Mouse (Mus musculus) gastrocnemius, postnatal 4 days (tissue): Measurements from ENCODE around the gene Iqsec3. TPM values are rescaled to one million over a fixed set of nuclear protein-coding genes. Genes with fewer than 3 reads are reported as not detected.

Experiments used
- DNase-seq, 2 experiments: peaks; one replicate each; pipeline ENCODE4 v3.0.0; 2021 to 2022; ENCODE audit warnings: low spot score in 2 of 2, mixed read lengths in 2 of 2
- total RNA-seq, 2 experiments: library from RNA; stranded (reverse); gene quantifications; 2 replicates each; pipeline ENCODE4 v1.2.3; 2021

Iqsec3 gene
- total RNA-seq, 2 experiments from 2014 or later, result 11.2 to 12.4 TPM

DNA sequence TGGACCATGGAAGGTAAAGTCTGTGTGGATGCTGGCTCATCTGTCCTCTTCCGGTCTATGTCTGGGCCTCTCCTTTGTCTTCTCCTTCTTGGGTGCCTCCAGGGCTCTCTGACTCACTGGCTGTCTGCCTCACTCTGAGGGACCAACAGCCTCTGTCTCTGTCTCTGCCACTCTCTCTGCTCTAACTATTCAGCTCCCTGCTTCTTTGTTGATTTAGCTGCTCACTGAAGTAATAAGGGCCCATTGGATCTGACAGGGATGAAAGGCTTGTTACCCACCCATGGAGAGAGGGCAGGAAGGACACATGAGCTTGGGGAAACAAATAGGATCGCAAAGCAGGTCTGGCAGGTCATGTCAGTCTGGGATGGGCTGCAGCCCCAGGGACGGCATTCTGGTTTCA, 106.4 kb downstream of the Iqsec3 start:
- DNase-seq, result no peak

DNA sequence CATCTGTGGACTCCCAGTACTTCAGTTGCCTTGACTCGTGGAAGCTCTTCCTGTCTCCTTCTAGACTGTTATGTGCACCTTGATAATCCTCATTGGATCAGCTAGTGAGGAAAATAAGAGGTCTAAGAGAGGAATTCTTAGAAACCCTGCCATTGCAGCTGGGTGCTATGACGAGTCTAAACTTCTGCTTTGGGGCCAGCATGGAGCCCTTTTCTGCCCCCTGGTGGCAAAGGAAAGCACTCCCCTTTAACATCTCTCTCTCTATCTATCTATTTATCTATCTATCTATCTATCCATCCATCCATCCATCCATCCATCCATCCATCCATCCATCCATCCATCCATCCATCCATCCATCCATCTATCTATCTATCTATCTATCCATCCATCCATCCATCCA, 106.9 kb downstream of the Iqsec3 start:
- peak in 1 of 2 experiments; percentile 41 for DNase-seq

DNA sequence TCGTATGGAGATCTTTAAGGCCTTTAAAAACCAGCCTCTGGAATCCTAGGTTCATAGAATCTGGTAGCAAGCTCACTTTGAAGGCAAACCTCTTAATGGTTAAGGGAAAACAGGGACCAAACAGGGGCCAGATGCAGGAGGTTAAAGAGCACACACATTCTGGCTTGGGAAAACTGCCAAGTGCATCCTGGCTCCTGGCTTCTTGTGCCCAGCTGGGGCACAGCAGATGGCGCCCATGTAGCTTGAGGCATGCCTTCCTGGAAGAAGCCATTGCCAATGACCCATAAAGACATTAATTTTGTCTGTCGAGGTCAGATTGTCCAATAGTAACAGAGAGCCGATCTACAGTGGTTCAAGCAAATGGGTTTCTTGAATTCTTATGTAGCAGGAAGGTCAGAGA, 109.5 kb downstream of the Iqsec3 start:
- DNase-seq, result no peak

DNA sequence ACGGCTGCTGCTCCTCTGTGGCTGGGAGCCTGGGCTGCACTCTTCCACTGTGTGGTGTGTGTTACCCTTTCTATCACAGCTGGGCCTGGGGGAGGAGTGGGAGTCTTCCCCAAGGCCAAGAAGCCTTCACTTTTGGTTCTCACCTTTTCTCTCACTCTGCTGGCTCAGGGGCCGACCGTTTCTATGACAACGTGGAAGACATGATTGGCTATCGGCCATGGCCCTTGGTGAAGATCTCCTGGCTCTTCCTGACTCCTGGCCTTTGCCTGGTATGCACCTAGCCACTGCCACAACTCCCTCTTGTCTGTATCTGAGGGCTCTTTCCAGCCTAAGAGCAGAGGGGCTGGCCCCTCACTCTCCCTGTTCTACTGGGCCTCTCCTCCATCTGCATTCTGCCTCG, 110.4 kb downstream of the Iqsec3 start:
- DNase-seq, result no peak

DNA sequence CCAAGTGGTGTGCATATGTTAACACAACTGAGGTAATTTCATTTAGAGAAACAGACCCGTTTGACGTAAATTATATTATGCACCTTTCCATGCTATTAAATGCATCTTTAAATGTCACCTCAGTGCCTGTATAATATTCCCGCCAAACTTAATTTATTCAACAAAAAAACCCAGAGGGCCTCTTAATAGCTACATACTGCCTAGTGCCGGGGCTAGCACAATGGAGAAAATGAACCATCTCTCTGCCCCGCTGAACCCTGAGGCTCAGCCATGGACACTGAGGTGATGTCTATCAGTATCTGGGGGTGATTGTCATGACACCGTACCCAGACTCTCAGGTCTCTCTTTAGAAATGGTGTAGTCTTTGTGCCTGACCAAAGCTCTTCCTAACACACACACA, 116.2 kb downstream of the Iqsec3 start:
- DNase-seq, result no peak

DNA sequence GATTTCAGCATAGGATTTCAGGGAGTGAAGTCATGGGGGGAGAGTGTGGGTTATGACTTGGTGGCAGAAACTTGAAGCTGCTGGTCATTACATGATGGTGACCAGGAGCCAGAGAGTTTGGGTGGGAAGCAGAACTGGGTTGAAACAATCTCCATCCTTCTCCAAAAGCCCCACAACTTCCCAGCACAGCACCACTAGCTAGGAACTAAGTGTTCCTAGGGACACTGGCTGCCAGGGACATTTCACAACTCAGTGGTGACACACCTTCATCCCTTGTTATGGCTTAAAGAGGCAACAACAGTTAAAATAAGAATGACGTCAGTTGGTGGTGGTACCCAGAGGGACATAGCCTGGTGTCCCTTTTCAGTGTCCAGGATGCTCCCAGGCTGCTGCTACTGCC, 117.4 kb downstream of the Iqsec3 start:
- DNase-seq, result no peak

DNA sequence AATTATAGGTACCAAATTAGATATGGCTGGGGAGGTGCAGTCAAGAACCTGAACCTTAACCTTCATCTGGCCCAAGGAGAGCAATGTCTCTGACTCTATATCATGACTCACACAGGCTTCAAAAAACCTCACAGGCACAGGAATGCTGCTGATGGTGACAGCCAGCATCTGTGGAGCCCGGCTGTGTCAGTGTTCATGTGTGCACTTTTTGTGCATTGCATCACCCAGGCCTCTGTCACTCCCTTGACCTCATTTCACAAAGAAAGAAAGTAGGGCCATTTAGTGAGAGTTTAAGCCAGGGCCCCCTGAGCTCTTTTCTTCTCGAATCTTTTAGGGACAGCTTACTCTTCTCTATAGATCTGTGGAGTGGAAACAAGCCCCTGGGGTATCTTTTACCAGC, 121.2 kb downstream of the Iqsec3 start:
- no peak for DNase-seq

DNA sequence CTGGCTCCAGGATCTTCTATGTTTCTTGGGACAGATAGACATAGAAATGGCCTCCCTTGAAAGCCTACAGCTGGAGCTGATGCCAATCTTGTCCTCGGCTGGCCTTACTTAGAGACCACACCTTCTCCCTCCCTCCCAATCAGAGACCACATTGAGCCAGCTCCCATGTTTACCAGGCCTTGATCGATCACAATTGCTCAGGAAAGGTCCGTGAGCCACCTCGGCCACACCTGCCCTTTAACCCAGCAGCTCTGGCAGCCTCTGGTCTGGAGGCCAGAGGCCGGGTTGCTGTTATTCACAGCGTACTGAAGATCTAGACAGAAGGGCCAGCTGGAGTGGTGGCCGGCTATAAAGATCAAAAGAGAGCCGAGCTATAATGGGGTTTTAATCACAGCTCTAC, 127.0 kb downstream of the Iqsec3 start:
- DNase-seq, result no peak

DNA sequence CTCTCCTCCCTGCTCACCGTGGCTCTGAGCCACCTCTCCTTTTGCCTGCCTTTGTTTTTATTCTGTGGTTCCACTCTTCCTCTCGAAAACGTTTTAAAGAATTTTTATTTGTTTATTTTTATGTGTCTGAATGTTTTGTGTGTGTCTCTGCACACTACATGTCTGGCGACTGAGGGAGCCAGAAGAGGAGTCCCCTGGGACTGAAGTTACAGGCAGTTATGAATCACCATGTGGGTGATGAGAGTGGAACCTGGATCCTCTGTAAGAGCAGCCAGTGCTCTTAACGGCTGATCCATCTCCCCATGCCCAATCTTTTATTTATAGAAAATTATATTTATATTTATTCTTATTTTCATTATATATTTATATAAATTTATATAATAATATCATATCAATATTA, 129.1 kb downstream of the Iqsec3 start:
- DNase-seq, result no peak

DNA sequence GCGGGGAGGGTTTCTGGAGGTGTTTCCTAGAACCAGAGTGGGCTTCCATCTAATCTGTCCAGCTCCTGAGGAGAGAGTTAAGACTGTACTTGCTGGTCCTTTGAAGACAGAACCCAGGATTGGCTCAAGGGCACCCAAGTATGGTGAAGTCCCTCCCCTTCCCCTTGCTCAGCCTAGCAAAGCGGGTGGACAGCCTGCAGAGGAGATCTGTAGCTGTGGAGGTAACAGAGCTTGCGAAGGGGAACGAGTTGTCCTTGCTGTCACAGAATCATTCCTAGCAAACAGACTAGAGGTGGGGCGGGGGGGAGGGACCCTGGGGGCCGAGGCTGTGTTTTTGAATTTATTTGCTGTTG, 129.7 kb downstream of the Iqsec3 start:
- DNase-seq, result no peak

DNA sequence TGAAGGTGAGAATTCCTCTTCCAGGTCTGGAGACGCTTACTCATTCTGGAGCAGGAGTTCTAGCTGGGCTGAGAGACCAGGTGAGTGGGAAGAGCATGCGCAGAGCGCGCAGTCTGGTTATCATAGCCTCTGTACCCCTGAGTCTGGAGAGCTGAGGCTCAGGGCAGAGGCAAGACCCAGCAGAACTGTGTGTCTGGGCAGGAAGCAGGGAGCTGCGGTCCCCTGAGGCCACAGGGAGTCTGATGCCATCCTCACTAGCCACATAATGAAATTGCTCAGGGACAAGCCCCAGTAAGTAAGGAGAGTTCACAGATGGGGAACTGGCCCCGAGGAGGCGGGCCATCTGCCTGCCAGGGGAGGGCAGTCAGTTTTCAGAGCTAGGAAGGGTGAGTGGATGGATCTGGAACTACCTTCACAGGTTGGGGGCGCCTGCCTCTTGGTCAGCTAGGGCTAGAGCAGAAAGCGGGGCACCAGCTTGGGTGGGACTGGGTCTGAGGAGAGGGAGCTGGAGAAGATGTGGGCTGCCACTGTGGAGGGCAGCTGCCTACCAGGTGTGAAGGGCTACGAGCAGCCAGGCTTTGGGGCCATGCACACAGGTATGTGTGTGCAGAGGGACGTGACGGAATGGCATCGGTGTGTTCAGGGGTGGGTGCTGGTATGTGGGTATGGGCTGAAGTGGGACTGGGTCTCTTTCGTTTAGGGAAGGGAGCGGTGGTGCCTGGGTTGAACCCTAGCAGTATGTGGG, 130.3 kb downstream of the Iqsec3 start, which contains the start of gene Slc6a12:
Slc6a12 (plus strand) TSS at position 51 of the 745 bp plus-strand sequence.
- no peak for DNase-seq

DNA sequence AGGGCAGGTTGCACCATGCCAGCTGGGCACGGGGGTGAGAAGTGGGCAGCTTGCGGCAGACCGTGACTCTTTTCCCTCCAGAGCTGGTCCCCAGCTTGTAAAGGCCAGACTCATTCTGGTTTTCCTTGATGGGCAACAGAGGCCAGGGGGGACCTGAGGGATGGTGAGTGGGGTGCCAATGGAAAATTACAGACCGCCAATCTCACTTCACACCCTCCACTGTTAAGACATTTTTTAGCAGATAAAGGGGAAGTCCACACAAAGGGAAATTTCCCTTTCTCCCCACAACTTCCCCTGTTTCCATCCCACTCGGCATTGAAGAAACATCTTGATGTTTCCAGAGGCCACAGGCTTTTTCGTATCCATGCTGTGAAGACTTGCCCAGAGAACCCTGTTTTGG, 131.8 kb downstream of the Iqsec3 start:
- no peak for DNase-seq

DNA sequence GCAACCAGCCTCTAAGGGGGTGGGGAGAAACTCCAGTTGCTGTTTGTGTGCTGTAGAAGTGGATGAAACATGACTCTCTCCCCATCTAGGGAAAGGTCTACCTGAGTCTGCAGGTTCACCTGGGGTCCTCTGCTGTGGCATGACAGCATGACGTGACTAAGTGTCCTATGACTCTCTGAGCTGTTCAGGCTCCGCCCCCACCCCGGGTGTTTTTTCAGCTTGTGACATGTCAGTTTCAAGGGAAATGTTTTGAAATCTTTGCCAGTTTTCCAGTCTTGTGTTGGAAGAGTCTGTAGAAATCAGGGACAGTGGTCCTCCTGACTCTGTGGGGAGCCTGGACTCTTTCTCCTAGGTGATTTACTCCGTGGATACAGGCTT, 135.0 kb downstream of the Iqsec3 start:
- no peak for DNase-seq

DNA sequence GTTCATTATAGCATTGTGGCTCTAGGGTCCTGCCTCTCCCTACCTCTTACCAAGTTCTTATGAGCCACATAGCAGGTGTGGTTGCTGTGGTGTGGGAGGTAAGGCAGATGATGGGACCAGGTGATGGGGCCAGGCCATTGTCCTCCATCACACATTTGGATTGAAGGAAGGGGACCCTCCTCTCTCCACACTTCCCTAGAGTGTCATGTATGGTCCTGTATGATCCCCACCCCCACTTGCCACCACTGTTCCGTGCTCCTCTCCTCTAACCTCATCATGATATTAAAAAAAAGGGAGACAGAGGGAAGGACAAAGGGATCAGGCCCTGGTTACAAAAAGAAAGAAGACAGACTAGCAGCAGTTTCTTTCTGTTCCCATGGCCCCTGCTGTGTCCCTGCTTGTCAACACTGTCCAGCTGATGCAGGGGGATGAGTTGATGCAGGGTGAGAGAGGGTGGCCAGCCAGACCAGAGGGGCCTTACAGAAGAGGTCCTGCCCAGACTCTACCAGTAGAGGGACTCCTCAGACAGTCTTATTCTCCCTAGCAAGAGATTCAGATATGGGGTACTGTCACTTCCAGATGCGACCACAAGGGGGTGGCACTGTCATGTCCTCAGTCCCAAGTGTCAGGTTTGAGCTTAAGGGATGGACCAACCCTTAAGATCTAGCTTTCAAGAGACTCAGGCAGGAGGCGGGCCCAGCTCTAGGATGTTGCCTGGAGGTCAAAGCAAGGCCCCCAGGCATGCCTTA, 135.5 kb downstream of the Iqsec3 start:
- DNase-seq, result peak; percentile 48 to 76

DNA sequence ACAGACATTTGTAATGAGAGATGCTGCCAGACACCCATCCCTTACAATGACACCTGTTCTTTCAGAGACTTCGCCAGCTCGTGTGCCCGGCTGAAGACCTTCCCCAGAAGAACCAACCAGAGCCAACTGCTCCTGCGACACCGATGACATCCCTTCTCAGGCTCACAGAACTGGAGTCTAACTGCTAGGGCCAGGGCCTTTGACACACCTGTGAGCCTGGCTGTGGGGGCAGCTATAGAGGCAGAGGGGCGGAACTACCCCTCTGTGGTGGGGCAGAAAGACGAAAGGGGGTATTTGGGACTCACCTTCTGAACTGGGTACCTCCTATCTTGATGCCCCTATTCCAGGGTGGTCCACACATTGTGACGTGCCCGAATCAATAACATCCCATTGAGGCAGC, 136.2 kb downstream of the Iqsec3 start:
- no peak for DNase-seq

DNA sequence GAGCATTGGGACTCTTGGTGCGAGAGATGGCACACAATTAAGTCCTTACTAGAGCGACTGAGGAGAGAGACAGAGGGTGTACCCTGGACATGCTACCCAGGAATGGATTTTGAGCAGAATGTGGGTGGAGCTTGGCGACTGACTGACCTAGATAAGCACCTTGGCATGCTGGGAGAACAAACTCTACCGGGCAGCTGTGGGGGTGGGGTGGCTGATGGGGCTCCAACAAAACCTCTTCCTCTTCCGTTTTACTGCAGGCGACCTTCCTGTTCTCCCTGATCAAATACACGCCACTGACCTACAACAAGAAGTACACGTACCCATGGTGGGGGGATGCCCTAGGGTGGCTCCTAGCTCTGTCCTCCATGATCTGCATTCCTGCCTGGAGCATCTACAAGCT, 136.9 kb downstream of the Iqsec3 start:
- no peak for DNase-seq

DNA sequence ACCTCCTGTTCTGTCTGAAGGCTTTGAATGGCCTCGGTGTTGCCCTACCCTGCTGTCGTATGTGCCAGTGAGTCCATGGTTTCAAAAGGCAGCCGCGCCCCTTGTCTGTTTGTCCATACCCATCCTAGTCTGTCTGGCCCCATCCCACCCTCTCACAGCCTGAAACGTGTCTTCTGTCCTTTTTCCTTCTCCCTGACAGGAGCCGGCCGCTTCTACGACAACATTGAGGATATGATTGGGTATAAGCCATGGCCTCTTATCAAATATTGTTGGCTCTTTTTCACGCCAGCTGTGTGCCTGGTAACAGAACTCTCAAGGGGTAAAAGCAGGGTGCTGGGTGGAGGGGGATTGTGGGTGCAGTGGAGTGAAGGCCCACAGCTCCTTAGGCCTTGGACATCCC, 137.6 kb downstream of the Iqsec3 start:
- no peak for DNase-seq

DNA sequence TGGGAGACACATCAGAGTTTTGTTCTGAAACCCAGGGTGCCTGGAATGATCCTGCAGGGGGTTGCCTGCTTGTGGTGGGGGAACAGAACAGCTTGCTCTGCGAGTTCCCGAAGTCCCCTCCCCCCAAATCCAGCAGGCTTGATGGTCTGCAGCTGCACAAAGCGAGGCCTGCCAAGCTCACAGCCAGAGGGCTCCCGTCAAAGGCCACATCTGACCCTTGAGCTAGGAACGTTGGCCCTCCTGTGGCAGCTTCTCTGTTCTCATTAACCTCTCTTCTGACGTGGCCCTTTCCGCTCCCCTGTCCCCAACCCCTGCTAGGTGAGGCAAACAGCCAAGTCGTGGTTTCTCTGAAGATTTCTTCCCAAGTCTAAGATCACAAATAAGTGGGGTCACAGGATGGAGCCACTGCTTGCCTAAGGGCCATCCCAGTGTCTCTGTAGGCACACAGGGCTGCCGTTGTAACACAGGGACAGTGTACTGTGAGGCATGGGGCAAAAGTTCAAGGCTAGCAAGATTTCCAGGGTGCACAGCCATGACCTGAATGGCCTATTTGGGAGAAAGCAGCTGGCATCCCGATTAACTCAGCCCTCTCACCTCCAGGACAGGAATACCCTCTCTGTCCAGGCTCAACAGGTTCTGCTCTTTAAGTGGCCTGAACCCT, 143.5 kb downstream of the Iqsec3 start:
- DNase-seq, result peak in 1 of 2 experiments; percentile 38

DNA sequence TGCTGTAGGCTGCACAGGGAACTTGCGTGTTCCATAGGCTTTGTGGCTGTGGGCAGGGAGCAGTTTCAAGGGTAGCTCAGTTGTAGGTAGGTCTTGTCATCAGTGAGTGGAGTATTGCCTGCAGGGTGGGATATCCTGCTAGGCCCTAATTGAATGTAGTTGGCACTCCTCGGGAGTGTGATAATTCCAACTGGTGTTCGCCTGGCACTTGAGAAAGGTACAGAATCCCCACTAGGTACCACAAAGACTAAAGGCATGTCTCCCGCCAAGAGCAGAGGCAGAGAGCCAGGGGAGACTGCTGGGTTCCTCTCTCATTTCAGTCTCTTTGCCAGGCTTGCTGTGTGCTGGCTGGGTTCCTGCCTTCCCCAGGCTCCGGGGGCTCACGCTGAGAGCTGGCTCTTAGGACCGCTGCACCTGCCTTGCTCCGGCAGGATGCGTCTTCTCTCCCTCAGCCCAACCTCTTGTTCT, 145.0 kb downstream of the Iqsec3 start:
- DNase-seq, result peak in 1 of 2 experiments; percentile 61

DNA sequence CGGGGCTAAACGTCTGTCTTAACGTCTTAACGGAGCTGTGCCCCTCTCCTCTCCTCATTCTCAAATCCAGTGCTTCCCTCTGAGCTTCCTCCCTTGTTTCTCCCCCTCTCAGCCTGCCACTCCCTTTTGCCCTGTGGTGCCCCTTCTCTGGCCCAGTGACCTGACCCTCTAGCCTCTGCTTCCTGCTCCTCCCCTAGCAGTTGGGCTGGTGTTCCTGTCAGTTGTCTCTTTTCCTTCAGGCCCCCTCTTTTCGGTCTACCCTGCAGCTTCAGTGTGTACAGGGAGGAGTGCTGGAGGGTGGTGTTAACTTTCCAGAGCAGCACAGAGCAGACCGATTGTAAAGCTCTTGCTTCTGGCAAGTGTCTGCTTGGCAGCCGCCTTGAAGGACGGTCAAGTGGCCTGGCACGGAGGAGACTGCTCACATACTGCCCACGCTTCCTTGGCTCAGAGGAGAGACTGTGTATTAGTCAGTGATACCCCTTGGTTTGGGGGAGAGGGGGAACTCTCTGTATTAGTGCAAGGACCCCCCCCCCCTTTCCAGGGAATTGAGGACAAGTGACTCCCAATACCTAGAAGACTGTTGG, 146.9 kb downstream of the Iqsec3 start:
- no peak for DNase-seq

DNA sequence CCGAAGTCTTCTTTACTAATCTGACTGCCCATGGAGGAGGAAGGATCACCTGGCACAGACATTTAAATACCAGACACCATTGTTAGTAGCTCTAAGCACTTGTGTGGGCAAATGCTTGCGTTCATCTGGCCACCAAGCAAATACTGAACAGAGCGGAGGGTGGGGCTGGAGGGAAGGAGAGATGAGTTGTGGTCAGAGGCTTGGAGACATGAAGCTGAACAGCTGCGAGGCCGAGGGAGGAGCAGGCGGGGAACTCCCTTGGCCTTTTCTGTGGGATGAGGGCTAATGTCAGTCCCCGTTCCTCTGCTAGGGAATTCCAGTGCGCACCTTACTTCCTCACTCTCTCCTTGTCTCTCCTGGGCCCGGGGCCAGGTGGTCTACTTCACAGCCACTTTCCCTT, 147.7 kb downstream of the Iqsec3 start:
- DNase-seq, result peak in 1 of 2 experiments; percentile 37

DNA sequence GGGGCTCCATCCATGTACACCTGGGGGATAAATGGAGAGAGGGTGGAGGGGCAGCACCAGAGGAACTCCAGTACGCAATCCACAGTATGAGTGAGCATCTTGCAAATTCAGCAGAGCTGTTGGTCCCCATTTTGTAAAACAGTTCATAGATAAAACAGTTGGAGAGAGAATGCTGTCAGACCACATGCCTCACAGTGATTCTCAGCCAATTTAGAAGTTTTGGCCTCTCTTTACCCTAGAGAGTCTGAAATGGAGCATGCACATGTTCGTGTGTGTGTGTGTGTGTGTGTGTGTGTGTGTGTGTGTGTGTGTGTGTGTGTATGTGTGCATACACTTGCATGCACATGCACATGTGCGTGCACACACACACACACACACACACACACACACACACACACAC, 148.2 kb downstream of the Iqsec3 start:
- no peak for DNase-seq
